Mouse (Mus musculus) limb, embryonic 13.5 days (tissue): ENCODE measurements at regions not wholly inside any gene's neighbourhood (a gene's known extent, or its start where the extent isn't known, plus 50 kb on each side); places are given as distances from the start of the nearest gene placed in this dataset. TPM values are rescaled to one million over a fixed set of nuclear protein-coding genes. Genes with fewer than 3 reads are reported as not detected.

Experiments
- microRNA-seq: library from miRNA; unstranded; fragments of <30 nt; microRNA quantifications from one replicate; pipeline ENCODE4, GENCODE M21; 2016

Small RNA genes in the stretch of these regions (microRNA-seq; reads per million reads assigned to microRNA genes)
- gene Gm25754, result not detected
